Mouse (Mus musculus): ENCODE data around the gene Fam131b.

DNA sequence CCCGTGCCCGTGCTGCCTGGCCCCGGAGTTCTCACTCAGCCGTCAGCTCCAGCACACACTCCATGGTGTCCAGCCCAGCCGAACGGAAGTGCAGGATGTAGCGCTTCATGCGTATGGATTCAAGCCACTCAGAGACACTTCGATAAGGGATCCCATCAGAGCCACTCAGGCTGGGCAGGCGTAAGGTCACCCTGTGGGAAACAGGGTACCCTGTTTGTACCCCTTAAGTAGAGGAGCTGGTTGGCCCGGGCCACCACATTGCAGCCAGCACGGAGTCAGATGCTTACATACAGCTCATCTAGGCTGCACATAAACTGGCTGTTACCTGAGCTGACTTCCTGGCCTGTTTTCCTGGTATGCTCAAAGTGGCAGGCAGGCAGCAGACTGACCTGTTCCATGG, 34.5 kb upstream of the Fam131b start:
- no peak for TF ChIP-seq CTCF (IDR thresholded peaks at IDR 0.05; ENCODE audit: control insufficient read depth, insufficient read depth, insufficient read length)
- no peak for TF ChIP-seq MYOD1 (IDR thresholded peaks at IDR 0.05; ENCODE audit: control insufficient read depth, insufficient read length, low read depth)
- no peak for TF ChIP-seq CEBPB (IDR thresholded peaks at IDR 0.05; ENCODE audit: low read depth)
- TF ChIP-seq MAX (IDR thresholded peaks at IDR 0.05) = no peak
- no peak for TF ChIP-seq MYOG (IDR thresholded peaks at IDR 0.05; ENCODE audit: control insufficient read depth, extremely low read depth, insufficient read length)
- TF ChIP-seq USF1 (IDR thresholded peaks at IDR 0.05; ENCODE audit: low read depth) = no peak
